Mouse (Mus musculus) CD4-positive, CD25-positive, alpha-beta regulatory T cell, adult 2 months (primary cell): ENCODE results near the gene E130208F15Rik.

ENCODE experiments used
- DNase-seq: peaks from one replicate; pipeline ENCODE4 v3.0.0-alpha.2; 2012; ENCODE audit warnings: low read depth, low spot score

E130208F15Rik gene

GRCm38 (mm10) chr7:30333436-30333835 is 11.9 kb downstream of the E130208F15Rik start:
- peak; percentile 68 for DNase-seq

GRCm38 (mm10) chr7:30334563-30334962 is 13.0 kb downstream of the E130208F15Rik start:
- DNase-seq: no peak

DNA sequence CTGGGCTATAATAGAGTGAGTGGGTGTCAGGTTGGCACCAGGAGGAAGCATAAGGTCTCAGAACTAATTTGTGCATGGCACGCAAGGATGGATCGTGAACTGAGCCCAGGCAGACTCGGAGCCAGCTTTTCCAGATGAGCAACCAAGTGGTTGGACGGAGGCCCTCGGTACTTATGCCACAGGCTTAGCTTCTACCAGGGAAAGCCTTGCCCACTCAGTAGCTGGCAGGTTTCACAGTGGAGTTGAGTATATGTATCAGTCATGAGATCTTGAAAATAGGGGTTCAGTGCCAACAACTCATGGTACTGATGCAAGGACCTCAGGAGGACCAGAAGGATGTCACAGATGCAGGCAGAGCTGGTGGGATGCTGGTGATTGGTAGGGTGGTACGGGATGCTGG is 14.1 kb downstream of the E130208F15Rik start:
- DNase-seq: no peak

DNA sequence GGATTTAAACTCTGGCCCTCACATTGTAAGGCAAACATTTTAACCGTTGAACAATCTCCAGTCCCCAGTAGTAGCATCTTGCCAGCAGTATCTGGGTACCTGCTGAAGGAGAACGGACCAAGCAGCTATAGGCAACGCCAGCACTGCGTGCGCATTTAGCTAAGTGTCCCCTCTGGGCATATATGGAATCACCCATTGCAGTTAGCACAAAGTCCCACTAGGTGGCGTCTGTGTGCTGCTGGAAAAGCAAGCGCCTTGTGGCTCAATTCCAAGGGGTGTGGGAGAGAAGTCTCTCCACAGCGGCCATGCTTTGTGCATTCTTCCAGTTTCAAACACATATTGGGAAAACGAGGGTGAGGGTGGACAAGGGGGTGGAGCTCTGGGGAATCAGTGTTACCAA is 14.8 kb downstream of the E130208F15Rik start:
- peak; percentile 88 for DNase-seq

GRCm38 (mm10) chr7:30339432-30340109 is 18.0 kb downstream of the E130208F15Rik start:
- no peak for DNase-seq

GRCm38 (mm10) chr7:30346635-30347379 is 25.3 kb downstream of the E130208F15Rik start:
- DNase-seq: peak; percentile 84

- peak; percentile 87 for DNase-seq
These were observed 26.3 kb downstream of the E130208F15Rik start for GRCm38 (mm10) chr7:30347828-30348227.

GRCm38 (mm10) chr7:30353279-30353822 is 31.8 kb downstream of the E130208F15Rik start:
- DNase-seq: peak; percentile 85

- DNase-seq: no peak
These were observed 32.5 kb downstream of the E130208F15Rik start for GRCm38 (mm10) chr7:30354059-30354458.

GRCm38 (mm10) chr7:30358378-30359186 is 37.0 kb downstream of the E130208F15Rik start:
- no peak for DNase-seq

DNA sequence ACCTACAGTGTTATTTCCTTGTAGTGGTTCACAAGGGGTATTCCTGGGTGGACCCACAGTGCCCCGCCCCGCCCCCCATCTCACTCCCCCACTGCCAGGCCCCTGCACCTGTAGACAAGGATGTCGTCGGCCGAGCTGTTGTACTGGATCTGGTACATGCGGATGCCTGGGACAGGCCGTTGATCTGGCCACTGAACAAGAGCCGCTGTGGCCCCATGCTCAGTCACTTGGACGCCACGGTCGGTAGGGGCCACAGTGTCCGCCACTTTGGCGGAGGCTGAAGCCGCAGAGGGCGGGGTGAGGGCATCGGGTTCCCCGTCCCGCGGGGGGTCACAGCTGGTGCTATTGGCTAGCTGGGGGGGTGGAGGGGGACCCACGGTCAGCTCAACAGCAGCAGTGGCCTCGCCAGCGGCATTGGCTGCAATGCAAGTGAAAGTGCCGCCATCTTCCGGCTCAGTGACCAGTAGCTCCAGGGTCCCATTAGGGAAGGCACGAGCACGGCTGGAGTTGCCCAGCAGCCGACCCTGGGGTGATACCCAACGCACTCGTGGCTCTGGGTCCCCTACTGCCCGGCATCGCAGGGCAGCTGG is 37.8 kb downstream of the E130208F15Rik start:
- no peak for DNase-seq

- no peak for DNase-seq
These were observed 38.5 kb downstream of the E130208F15Rik start for GRCm38 (mm10) chr7:30360028-30360427.

GRCm38 (mm10) chr7:30362652-30363343 is 41.3 kb downstream of the E130208F15Rik start, which contains the start of gene Lrfn3:
Lrfn3 (minus strand) TSS chr7:30362772.
- no peak for DNase-seq

- no peak for DNase-seq
These were observed 41.8 kb downstream of the E130208F15Rik start for GRCm38 (mm10) chr7:30363344-30363738.

DNA sequence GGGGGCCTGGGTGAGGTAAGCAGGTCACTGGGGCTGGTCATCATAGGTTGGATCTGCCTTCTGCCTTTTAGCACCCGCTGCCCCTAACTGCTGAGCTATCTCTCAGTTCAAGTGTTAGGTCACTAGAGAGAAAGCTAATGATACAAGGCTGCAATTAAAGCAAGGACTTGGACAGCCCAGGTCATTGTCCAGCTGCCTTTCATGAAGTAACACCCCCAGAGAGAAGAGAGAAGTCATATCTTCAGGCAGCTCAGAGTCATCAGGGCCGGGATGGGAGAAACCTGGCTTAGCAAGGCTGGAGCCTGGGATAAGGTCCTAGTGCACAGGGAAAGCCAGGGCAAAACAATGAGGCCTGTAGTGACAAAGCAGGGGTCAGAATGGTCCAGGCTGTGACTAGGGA is 45.9 kb downstream of the E130208F15Rik start:
- DNase-seq: no peak
